Mouse (Mus musculus): ENCODE data around the gene Il1rapl1. TPM values are rescaled to one million over a fixed set of nuclear protein-coding genes. Genes with fewer than 3 reads are reported as not detected.
A peak's percentile ranks its signal among the peaks of the same experiment; 100 is the strongest.
"Not testable (repeated sequence)": the region's sequence is repeated elsewhere in the genome, so short reads cannot be mapped to it uniquely, and the experiment has no call there.

Gene Il1rapl1
- polyA plus RNA-seq, 1 experiment from 2014 or later: not detected

DNA sequence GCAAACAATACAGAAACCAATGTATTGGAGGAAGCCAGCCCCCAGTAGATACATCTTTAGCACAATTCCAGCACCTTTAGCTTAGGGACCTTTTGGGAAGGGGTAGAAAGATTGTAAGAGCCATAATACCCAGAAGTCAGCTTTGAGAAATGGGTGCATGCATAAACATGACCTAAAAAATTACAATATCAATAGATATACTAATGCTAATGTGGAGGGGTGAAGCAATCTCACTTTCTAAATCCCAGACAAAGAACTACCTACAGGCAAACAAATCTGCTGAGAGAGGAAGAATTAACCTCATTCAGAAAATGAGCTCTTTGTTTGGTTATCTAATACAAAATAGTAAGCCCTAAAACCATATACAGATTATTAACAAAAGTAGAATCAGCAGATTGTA lies 607.4 kb downstream of the Il1rapl1 start:
- Histone ChIP-seq H3K9me3 (replicated peaks) (no peaks in the 10 kb centered on the region), H3K27me3 (no peaks in the 10 kb centered on the region), H3K36me3 (no peaks in the 10 kb centered on the region), H3K4me3 (replicated peaks) (no peak overlapping the region), H3K9ac (no peak overlapping the region), H3K4me2 (no peak overlapping the region), H3K27ac (no peak overlapping the region), H3K4me1 (replicated peaks) (no peaks in the 10 kb centered on the region)
- DNase-seq: no peak
- ATAC-seq (ENCODE audit: low read depth): no peak

DNA sequence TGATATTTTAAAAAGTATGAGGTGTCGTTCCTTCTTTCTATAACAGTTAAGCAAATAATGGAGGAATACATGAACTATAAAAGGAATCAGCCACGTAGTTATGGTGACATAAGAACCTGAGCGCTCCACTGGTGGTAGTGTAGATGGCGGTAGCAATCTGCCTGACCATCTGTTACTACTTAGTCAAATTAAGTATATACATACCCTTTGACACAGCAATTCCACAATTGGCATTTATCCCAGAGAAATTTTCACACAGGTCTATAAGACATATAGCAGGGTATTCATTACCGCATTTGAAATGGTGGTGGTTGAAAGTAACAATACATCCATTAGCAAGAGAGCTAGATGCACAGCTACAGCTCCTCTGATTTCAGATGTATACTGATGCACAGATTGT lies 612.8 kb downstream of the Il1rapl1 start:
- DNase-seq (no peak), ATAC-seq (ENCODE audit: low read depth) (no peak)
- Histone ChIP-seq H3K4me3 (replicated peaks) (no peak overlapping the region), H3K9ac (no peak overlapping the region), H3K4me1 (replicated peaks) (no peaks in the 10 kb centered on the region), H3K4me2 (no peak overlapping the region), H3K27ac (no peak overlapping the region), H3K9me3 (replicated peaks) (no peaks in the 10 kb centered on the region), H3K27me3 (no peaks in the 10 kb centered on the region), H3K36me3 (no peaks in the 10 kb centered on the region)
- 72% methylated on average over 5 of the region's 5 CpGs for WGBS (ENCODE audit: insufficient replicate concordance)

GRCm38 (mm10) chrX:87483416-87483815 lies 632.0 kb downstream of the Il1rapl1 start:
- Histone ChIP-seq H3K27ac (no peak overlapping the region), H3K9ac (no peak overlapping the region), H3K36me3 (no peaks in the 10 kb centered on the region), H3K27me3 (no peaks in the 10 kb centered on the region), H3K4me1 (replicated peaks) (no peaks in the 10 kb centered on the region), H3K4me2 (no peak overlapping the region), H3K9me3 (replicated peaks) (no peaks in the 10 kb centered on the region), H3K4me3 (replicated peaks) (no peak overlapping the region)
- ATAC-seq (ENCODE audit: low read depth) (no peak), DNase-seq (no peak)
- WGBS (ENCODE audit: insufficient replicate concordance): 40% methylated on average over 1 of the region's 1 CpGs

GRCm38 (mm10) chrX:87238191-87238590 lies 877.3 kb downstream of the Il1rapl1 start:
- not testable (repeated sequence) for H3K4me2 ChIP-seq; H3K27me3 ChIP-seq; H3K36me3 ChIP-seq; H3K9ac ChIP-seq; H3K27ac ChIP-seq; H3K4me1 ChIP-seq (replicated peaks); H3K9me3 ChIP-seq (replicated peaks); H3K4me3 ChIP-seq (replicated peaks)
- peak; percentile 87 for ATAC-seq (ENCODE audit: low read depth)
- DNase-seq: peak; percentile 26
- 47% methylated on average over 11 of the region's 11 CpGs for WGBS (ENCODE audit: insufficient replicate concordance)

DNA sequence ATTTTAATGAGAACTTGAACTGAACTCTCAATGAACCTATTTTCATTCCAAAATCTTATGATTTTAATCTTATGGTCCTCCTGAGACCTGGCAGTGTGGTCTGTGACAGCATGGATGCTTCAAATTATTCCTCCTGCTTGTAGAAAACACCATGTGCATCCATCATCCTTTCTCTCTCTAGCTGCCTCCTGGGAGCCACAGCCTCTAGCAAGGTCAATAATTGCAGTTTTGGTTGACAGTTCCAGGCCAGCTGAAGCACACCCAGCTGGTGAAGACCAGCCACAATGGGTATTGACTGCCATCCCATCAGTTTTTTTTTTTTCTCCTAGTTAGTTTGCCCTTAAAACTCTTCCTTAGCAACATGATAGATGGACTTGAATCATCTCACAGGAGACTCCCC lies 890.2 kb downstream of the Il1rapl1 start:
- Histone ChIP-seq H3K27me3 (no peaks in the 10 kb centered on the region), H3K9me3 (replicated peaks) (no peaks in the 10 kb centered on the region), H3K4me1 (replicated peaks) (no peaks in the 10 kb centered on the region), H3K9ac (no peak overlapping the region), H3K36me3 (no peaks in the 10 kb centered on the region), H3K4me2 (no peak overlapping the region), H3K4me3 (replicated peaks) (no peak overlapping the region), H3K27ac (no peak overlapping the region)
- DNase-seq (no peak), ATAC-seq (ENCODE audit: low read depth) (no peak)

DNA sequence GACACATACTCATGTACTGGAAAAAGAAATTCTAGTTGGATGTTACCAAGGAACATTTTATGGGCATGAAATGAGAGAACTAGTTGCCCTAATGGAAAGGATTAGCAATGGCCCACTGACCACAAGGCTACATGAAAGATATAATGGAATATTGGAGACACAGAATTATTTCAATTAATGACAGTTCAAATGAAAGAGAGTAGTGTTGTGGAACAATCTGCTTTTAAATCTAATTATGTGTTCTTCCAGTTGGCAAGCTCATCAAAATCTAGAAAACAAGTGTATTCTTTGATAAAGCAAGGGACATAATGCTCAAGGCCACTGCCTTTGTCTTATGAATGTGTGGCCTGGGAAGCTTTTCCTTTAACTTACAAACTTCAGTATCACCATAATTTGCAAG lies 1113.1 kb downstream of the Il1rapl1 start:
- Histone ChIP-seq H3K36me3 (no peaks in the 10 kb centered on the region), H3K9me3 (replicated peaks) (no peaks in the 10 kb centered on the region), H3K27me3 (no peaks in the 10 kb centered on the region), H3K4me3 (replicated peaks) (no peak overlapping the region), H3K4me1 (replicated peaks) (no peaks in the 10 kb centered on the region), H3K9ac (no peak overlapping the region), H3K27ac (no peak overlapping the region), H3K4me2 (no peak overlapping the region)
- ATAC-seq (ENCODE audit: low read depth): no peak
- no peak for DNase-seq

GRCm38 (mm10) chrX:86955126-86955525 lies 1160.3 kb downstream of the Il1rapl1 start:
- H3K9me3 ChIP-seq (replicated peaks): no peaks in the 10 kb centered on the region
- H3K9ac ChIP-seq: no peak overlapping the region
- no peak overlapping the region for H3K4me3 ChIP-seq (replicated peaks)
- no peaks in the 10 kb centered on the region for H3K27me3 ChIP-seq
- no peak overlapping the region for H3K4me2 ChIP-seq
- no peak for ATAC-seq (ENCODE audit: low read depth)
- DNase-seq: no peak
- no peak overlapping the region for H3K27ac ChIP-seq
- no peaks in the 10 kb centered on the region for H3K36me3 ChIP-seq
- WGBS (ENCODE audit: insufficient replicate concordance): 52% methylated on average over 1 of the region's 1 CpGs
- no peaks in the 10 kb centered on the region for H3K4me1 ChIP-seq (replicated peaks)

DNA sequence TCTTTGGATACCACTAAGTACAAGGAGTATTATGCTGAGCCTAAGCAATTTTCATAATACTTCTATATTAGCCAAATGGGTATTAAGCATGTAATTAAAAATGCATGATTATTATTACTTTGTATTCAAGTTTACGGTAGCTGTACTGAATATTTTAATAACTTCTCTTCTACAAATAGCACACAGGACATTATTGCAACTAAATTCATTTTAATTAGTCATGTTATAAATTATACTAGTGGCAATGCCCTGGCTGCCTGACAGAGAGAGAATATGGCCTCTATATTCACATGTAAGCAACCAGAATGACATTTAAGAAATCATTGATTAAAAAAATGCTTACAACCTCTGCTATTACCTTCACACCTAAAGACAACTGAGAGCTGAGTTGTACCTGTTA lies 1160.8 kb downstream of the Il1rapl1 start:
- Histone ChIP-seq H3K36me3 (no peaks in the 10 kb centered on the region), H3K27me3 (no peaks in the 10 kb centered on the region), H3K27ac (no peak overlapping the region), H3K9me3 (replicated peaks) (no peaks in the 10 kb centered on the region), H3K9ac (no peak overlapping the region), H3K4me1 (replicated peaks) (no peaks in the 10 kb centered on the region), H3K4me2 (no peak overlapping the region), H3K4me3 (replicated peaks) (no peak overlapping the region)
- ATAC-seq (ENCODE audit: low read depth) (no peak), DNase-seq (no peak)
- whole genome bisulfite sequencing (ENCODE audit: insufficient replicate concordance): 70% methylated on average over 1 of the region's 1 CpGs

- H3K9ac ChIP-seq: no peak overlapping the region
- ATAC-seq (ENCODE audit: low read depth) (no peak), DNase-seq (no peak)
- H3K27me3 ChIP-seq: no peaks in the 10 kb centered on the region
- H3K27ac ChIP-seq: no peak overlapping the region
- no peaks in the 10 kb centered on the region for H3K4me1 ChIP-seq (replicated peaks)
- H3K4me2 ChIP-seq: no peak overlapping the region
- H3K4me3 ChIP-seq (replicated peaks): no peak overlapping the region
- H3K36me3 ChIP-seq: no peaks in the 10 kb centered on the region
- 40% methylated on average over 2 of the region's 2 CpGs for WGBS (ENCODE audit: insufficient replicate concordance)
- H3K9me3 ChIP-seq (replicated peaks): no peaks in the 10 kb centered on the region
These were observed 1164.5 kb downstream of the Il1rapl1 start for GRCm38 (mm10) chrX:86950940-86951339.

DNA sequence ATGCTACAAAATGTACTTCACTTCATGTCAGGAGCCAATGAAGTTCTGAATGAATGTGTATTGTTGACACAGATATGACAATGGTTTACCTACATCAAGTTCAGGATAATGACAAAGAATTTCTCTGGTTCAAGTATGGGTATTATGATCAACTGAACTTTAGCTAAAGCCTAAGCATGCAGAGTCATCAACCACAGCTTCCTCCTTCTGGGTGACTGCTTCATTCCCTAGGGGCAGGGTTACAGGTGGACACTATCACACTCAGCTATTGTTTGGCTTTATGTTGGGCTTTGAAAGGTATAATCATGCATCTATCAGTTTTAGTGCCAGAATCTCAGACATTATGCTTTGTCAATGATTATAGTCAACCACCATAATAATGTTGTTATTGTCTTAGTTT lies 1166.3 kb downstream of the Il1rapl1 start:
- ATAC-seq (ENCODE audit: low read depth): no peak
- Histone ChIP-seq H3K4me1 (replicated peaks) (no peaks in the 10 kb centered on the region), H3K9ac (no peak overlapping the region), H3K9me3 (replicated peaks) (no peaks in the 10 kb centered on the region), H3K36me3 (no peaks in the 10 kb centered on the region), H3K4me3 (replicated peaks) (no peak overlapping the region), H3K27me3 (no peaks in the 10 kb centered on the region), H3K4me2 (no peak overlapping the region), H3K27ac (no peak overlapping the region)
- DNase-seq: no peak

- Histone ChIP-seq H3K36me3 (no peaks in the 10 kb centered on the region), H3K4me1 (replicated peaks) (no peaks in the 10 kb centered on the region), H3K9me3 (replicated peaks) (no peaks in the 10 kb centered on the region), H3K4me2 (no peak overlapping the region), H3K27me3 (no peaks in the 10 kb centered on the region), H3K9ac (no peak overlapping the region), H3K4me3 (replicated peaks) (no peak overlapping the region), H3K27ac (no peak overlapping the region)
- 60% methylated on average over 2 of the region's 2 CpGs for WGBS (ENCODE audit: insufficient replicate concordance)
- ATAC-seq (ENCODE audit: low read depth) (no peak), DNase-seq (no peak)
These were observed 1260.6 kb downstream of the Il1rapl1 start for GRCm38 (mm10) chrX:86854835-86855234.

DNA sequence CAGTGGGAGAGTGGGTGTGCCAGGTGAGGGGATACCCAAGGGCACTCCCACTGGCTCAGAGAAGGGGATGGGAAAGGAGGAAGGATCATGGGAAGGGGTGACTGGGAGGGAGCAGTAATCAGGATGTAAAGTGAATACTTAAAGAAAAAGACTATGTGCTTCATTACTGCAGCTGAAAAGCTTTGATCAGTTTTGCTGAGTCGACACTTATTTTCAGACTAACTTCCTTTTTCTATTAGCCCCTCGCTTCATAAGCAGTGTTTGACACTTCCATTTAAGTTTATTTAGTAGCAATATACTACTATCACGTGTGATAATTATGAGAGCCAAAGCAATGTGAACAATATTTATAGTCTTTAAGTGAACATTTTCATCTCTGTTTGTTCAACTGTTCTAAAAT lies 1307.2 kb downstream of the Il1rapl1 start:
- no peak for ATAC-seq (ENCODE audit: low read depth)
- Histone ChIP-seq H3K4me2 (no peak overlapping the region), H3K27me3 (no peaks in the 10 kb centered on the region), H3K4me1 (replicated peaks) (no peaks in the 10 kb centered on the region), H3K9me3 (replicated peaks) (no peaks in the 10 kb centered on the region), H3K36me3 (no peaks in the 10 kb centered on the region), H3K4me3 (replicated peaks) (no peak overlapping the region), H3K9ac (no peak overlapping the region), H3K27ac (no peak overlapping the region)
- 57% methylated on average over 3 of the region's 3 CpGs for WGBS (ENCODE audit: insufficient replicate concordance)
- no peak for DNase-seq

GRCm38 (mm10) chrX:86802725-86803124 lies 1312.7 kb downstream of the Il1rapl1 start:
- Histone ChIP-seq H3K4me3 (replicated peaks) (no peak overlapping the region), H3K27ac (no peak overlapping the region), H3K9me3 (replicated peaks) (no peaks in the 10 kb centered on the region), H3K36me3 (no peaks in the 10 kb centered on the region), H3K4me1 (replicated peaks) (no peaks in the 10 kb centered on the region), H3K4me2 (no peak overlapping the region), H3K9ac (no peak overlapping the region), H3K27me3 (no peaks in the 10 kb centered on the region)
- WGBS (ENCODE audit: insufficient replicate concordance): 48% methylated on average over 2 of the region's 2 CpGs
- no peak for ATAC-seq (ENCODE audit: low read depth)
- no peak for DNase-seq

All from liver, embryonic 13.5 days (tissue).